ENCODE assay signal across 17 mouse cellular contexts in genomic region chr17:24524734-24525133, GRCm38 (mm10). TPM values are rescaled to one million over a fixed set of nuclear protein-coding genes. Genes with fewer than 3 reads are reported as not detected.
DNase-seq lines count a peak whose midpoint lies in the region; ATAC-seq lines count a peak whose summit lies in the region.
"Had no signal": no experiment of that assay in that cellular context is flagged by ENCODE, and none has a peak within 500 bp of the region (broad histone marks: within the 10 kb centered on the region; RNA-seq: fewer than 3 reads in every experiment).

No protein-coding gene starts in this region.

- H3K4me1 ChIP-seq in heart, embryonic 12.5 days (replicated peaks) = peaks cover 39% of the 10 kb centered on the region
- H3K4me1 ChIP-seq in limb, embryonic 13.5 days = peaks cover 34% of the 10 kb centered on the region
- H3K4me1 ChIP-seq in limb, embryonic 10.5 days = peaks cover 19% of the 10 kb centered on the region
- peaks cover 27% of the 10 kb centered on the region for H3K4me1 ChIP-seq in limb, embryonic 15.5 days

- no peak overlapping the region for H3K27ac ChIP-seq in heart, embryonic 12.5 days (ENCODE audit: poor library complexity, severe bottlenecking)
- peak overlapping the region; percentile 17; the same call in 1 of the 2 replicates for H3K27ac ChIP-seq in limb, embryonic 13.5 days
- H3K27ac ChIP-seq in limb, embryonic 10.5 days = no peak overlapping the region
- peak overlapping the region; percentile 79 for H3K27ac ChIP-seq in limb, embryonic 15.5 days
- H3K27ac ChIP-seq: macrophage had no signal

- no peak overlapping the region for H3K4me3 ChIP-seq in heart, embryonic 12.5 days
- H3K4me3 ChIP-seq in limb, embryonic 13.5 days = no peak overlapping the region
- no peak overlapping the region for H3K4me3 ChIP-seq in limb, embryonic 10.5 days
- H3K4me3 ChIP-seq in limb, embryonic 15.5 days = no peak overlapping the region

- no peak for DNase-seq in heart, postnatal 10 days
- no peak for DNase-seq in limb, embryonic 10.5 days (ENCODE audit: low spot score)
- peak; percentile 22 for DNase-seq in NIH3T3 (ENCODE audit: low read depth)
- DNase-seq in cerebellum, postnatal 10 days = no peak
- no peak for DNase-seq in adrenal gland, postnatal 36 days
- DNase-seq: adrenal gland, adult 8-10 months; cerebellum, adult 9-11 months; gastrocnemius, postnatal 14 days; heart, postnatal 36 days; kidney, adult 8-10 months; midbrain, embryonic 14.5 days; retina, postnatal 1 day had no signal

- intact Hi-C loops in heart, postnatal 10 days (cut with DNase I) = loop anchor here (5.0 kb wide), 1 partner anchor 42 kb away; no protein-coding TSS in a partner anchor

- 51% methylated on average over 2 of the region's 2 CpGs for WGBS in heart, embryonic 12.5 days
- 83% methylated on average over 2 of the region's 2 CpGs for WGBS in limb, embryonic 13.5 days
- WGBS in limb, embryonic 10.5 days = 92% methylated on average over 2 of the region's 2 CpGs
- WGBS in limb, embryonic 15.5 days = 52% methylated on average over 2 of the region's 2 CpGs

- peaks cover 21% of the 10 kb centered on the region for H3K36me3 ChIP-seq in heart, embryonic 12.5 days
- peaks cover 37% of the 10 kb centered on the region for H3K36me3 ChIP-seq in limb, embryonic 13.5 days
- peaks cover 59% of the 10 kb centered on the region for H3K36me3 ChIP-seq in limb, embryonic 10.5 days
- peaks cover 12% of the 10 kb centered on the region for H3K36me3 ChIP-seq in limb, embryonic 15.5 days

- no peaks in the 10 kb centered on the region for H3K9me3 ChIP-seq in heart, embryonic 12.5 days (replicated peaks)
- no peaks in the 10 kb centered on the region for H3K9me3 ChIP-seq in limb, embryonic 13.5 days
- H3K9me3 ChIP-seq in limb, embryonic 10.5 days (replicated peaks) = no peaks in the 10 kb centered on the region
- H3K9me3 ChIP-seq in limb, embryonic 15.5 days = no peaks in the 10 kb centered on the region

- peak overlapping the region; percentile 42; the same call in 1 of the 2 replicates for H3K9ac ChIP-seq in heart, embryonic 12.5 days
- peak overlapping the region; percentile 90 for H3K9ac ChIP-seq in limb, embryonic 13.5 days
- H3K9ac ChIP-seq in limb, embryonic 15.5 days = 0 out of 2 replicates have a peak overlapping the region, but pooled peaks have one; percentile 24

- H3K27me3 ChIP-seq in heart, embryonic 12.5 days (replicated peaks) = no peaks in the 10 kb centered on the region
- H3K27me3 ChIP-seq in limb, embryonic 13.5 days = no peaks in the 10 kb centered on the region
- no peaks in the 10 kb centered on the region for H3K27me3 ChIP-seq in limb, embryonic 10.5 days (ENCODE audit: low read depth, poor library complexity, severe bottlenecking)
- H3K27me3 ChIP-seq in limb, embryonic 15.5 days = no peaks in the 10 kb centered on the region

- no peak for ATAC-seq in heart, embryonic 12.5 days (ENCODE audit: insufficient number of reproducible peaks, low FRiP score)
- ATAC-seq in limb, embryonic 13.5 days (ENCODE audit: low FRiP score, low read depth) = no peak
- no peak for ATAC-seq in limb, embryonic 15.5 days (ENCODE audit: insufficient number of reproducible peaks, low FRiP score, low TSS enrichment, low read depth)
- ATAC-seq: forebrain, embryonic 16.5 days had no signal

- 0 out of 2 replicates have a peak overlapping the region, but pooled peaks have one; percentile 12 for H3K4me2 ChIP-seq in heart, embryonic 12.5 days
- no peak overlapping the region for H3K4me2 ChIP-seq in limb, embryonic 13.5 days (replicated peaks)
- no peak overlapping the region for H3K4me2 ChIP-seq in limb, embryonic 15.5 days

RNA-seq across cellular contexts. Expression of gene Traf7, which starts 3.0 kb away (rescaled TPM):
- polyA plus RNA-seq in heart, embryonic 12.5 days (2016; fragmentation: Nextera tagmentation; extraction: Ambion mirVana) = 71.8 and 81.4 TPM in 2 replicates
- total RNA-seq in heart, postnatal 10 days (2021) = 10 to 100 TPM; 75.9 to 77.9 TPM
- polyA plus RNA-seq in limb, embryonic 13.5 days (2015; fragmentation: Nextera tagmentation; extraction: Ambion mirVana) = 96.2 and 103 TPM in 2 replicates
- polyA plus RNA-seq in limb, embryonic 10.5 days (2016; fragmentation: Nextera tagmentation; extraction: Ambion mirVana) = 125 and 136 TPM in 2 replicates
- 89.8 and 104 TPM in 2 replicates for polyA plus RNA-seq in limb, embryonic 15.5 days (2015; fragmentation: Nextera tagmentation; extraction: Ambion mirVana)
- 100 to 1,000 TPM in 1 of 2 experiments, 10 to 100 TPM in 1; 94.7 to 118 TPM for total RNA-seq in adrenal gland, postnatal 36 days (2021)

RNA-seq across cellular contexts. Expression of gene Rab26, which starts 9.3 kb away (rescaled TPM):
- polyA plus RNA-seq in heart, embryonic 12.5 days (2016; fragmentation: Nextera tagmentation; extraction: Ambion mirVana) = 1.2 TPM in 2 replicates
- total RNA-seq in heart, postnatal 10 days (2021) = under 1 TPM; 0.32 to 0.45 TPM
- 3.4 TPM in 2 replicates for polyA plus RNA-seq in limb, embryonic 13.5 days (2015; fragmentation: Nextera tagmentation; extraction: Ambion mirVana)
- polyA plus RNA-seq in limb, embryonic 10.5 days (2016; fragmentation: Nextera tagmentation; extraction: Ambion mirVana) = 2.4 and 3.8 TPM in 2 replicates
- 3.0 and 3.8 TPM in 2 replicates for polyA plus RNA-seq in limb, embryonic 15.5 days (2015; fragmentation: Nextera tagmentation; extraction: Ambion mirVana)
- 1 to 10 TPM in 1 of 2 experiments, under 1 TPM in 1; 0.70 to 1.3 TPM for total RNA-seq in adrenal gland, postnatal 36 days (2021)
- total RNA-seq: heart, postnatal 36 days had no signal
- polyA plus RNA-seq: macrophage had no signal

RNA-seq across cellular contexts. Expression of gene Pkd1, which starts 24.9 kb away (rescaled TPM):
- 18.1 and 18.9 TPM in 2 replicates for polyA plus RNA-seq in heart, embryonic 12.5 days (2016; fragmentation: Nextera tagmentation; extraction: Ambion mirVana)
- 10 to 100 TPM; 60.1 to 72.2 TPM for total RNA-seq in heart, postnatal 10 days (2021)
- 22.3 and 36.6 TPM in 2 replicates for polyA plus RNA-seq in limb, embryonic 13.5 days (2015; fragmentation: Nextera tagmentation; extraction: Ambion mirVana)
- polyA plus RNA-seq in limb, embryonic 10.5 days (2016; fragmentation: Nextera tagmentation; extraction: Ambion mirVana) = 18.9 and 24.7 TPM in 2 replicates
- polyA plus RNA-seq in limb, embryonic 15.5 days (2015; fragmentation: Nextera tagmentation; extraction: Ambion mirVana) = 32.1 and 37.9 TPM in 2 replicates
- total RNA-seq in adrenal gland, postnatal 36 days (2021) = 10 to 100 TPM; 46.9 to 49.1 TPM

RNA-seq across cellular contexts. Expression of gene Caskin1, which starts 36.3 kb away (rescaled TPM):
- 0.64 and 0.77 TPM in 2 replicates for polyA plus RNA-seq in heart, embryonic 12.5 days (2016; fragmentation: Nextera tagmentation; extraction: Ambion mirVana)
- total RNA-seq in heart, postnatal 10 days (2021) = under 1 TPM; 0.48 to 0.52 TPM
- polyA plus RNA-seq in limb, embryonic 13.5 days (2015; fragmentation: Nextera tagmentation; extraction: Ambion mirVana) = 5.0 and 5.2 TPM in 2 replicates
- polyA plus RNA-seq in limb, embryonic 10.5 days (2016; fragmentation: Nextera tagmentation; extraction: Ambion mirVana) = 1.4 and 3.6 TPM in 2 replicates
- polyA plus RNA-seq in limb, embryonic 15.5 days (2015; fragmentation: Nextera tagmentation; extraction: Ambion mirVana) = 2.8 and 3.0 TPM in 2 replicates
- 10 to 100 TPM; 14.7 to 25.7 TPM for total RNA-seq in adrenal gland, postnatal 36 days (2021)
- polyA plus RNA-seq: macrophage had no signal

RNA-seq across cellular contexts. Expression of gene Mlst8, which starts 45.9 kb away (rescaled TPM):
- 17.8 and 20.5 TPM in 2 replicates for polyA plus RNA-seq in heart, embryonic 12.5 days (2016; fragmentation: Nextera tagmentation; extraction: Ambion mirVana)
- 10 to 100 TPM; 11.6 to 12.9 TPM for total RNA-seq in heart, postnatal 10 days (2021)
- polyA plus RNA-seq in limb, embryonic 13.5 days (2015; fragmentation: Nextera tagmentation; extraction: Ambion mirVana) = 33.1 and 35.6 TPM in 2 replicates
- 31.6 and 42.2 TPM in 2 replicates for polyA plus RNA-seq in limb, embryonic 10.5 days (2016; fragmentation: Nextera tagmentation; extraction: Ambion mirVana)
- polyA plus RNA-seq in limb, embryonic 15.5 days (2015; fragmentation: Nextera tagmentation; extraction: Ambion mirVana) = 26.2 and 30.5 TPM in 2 replicates
- total RNA-seq in adrenal gland, postnatal 36 days (2021) = 10 to 100 TPM; 22.8 to 24.3 TPM

Comparison
In these comparisons a context has a peak if more than half of its experiments do, and no peak if none do; other contexts are left out.
1. H3K27ac ChIP-seq: peak in limb, embryonic 13.5 days (single experiment) and limb, embryonic 15.5 days (single experiment); none in heart, embryonic 12.5 days (single experiment) and limb, embryonic 10.5 days (single experiment).
2. H3K9ac ChIP-seq: peak in every context shown above with its lines; median percentile 90 in limb, embryonic 13.5 days; 42 in heart, embryonic 12.5 days; 24 in limb, embryonic 15.5 days.